Mouse (Mus musculus) liver, embryonic 14.5 days (tissue): ENCODE data around the gene Itgb1bp1.

Source experiments
- CTCF ChIP-seq: IDR thresholded peaks from 2 replicates; pipeline ENCODE4 v1.5.1; 2016; ENCODE audit warnings: antibody characterized with exemption, low read depth, control low read depth
- EP300 ChIP-seq: IDR thresholded peaks from 2 replicates; pipeline ENCODE4 v1.6.1; 2016; ENCODE audit warnings: antibody characterized with exemption, low read depth

DNA sequence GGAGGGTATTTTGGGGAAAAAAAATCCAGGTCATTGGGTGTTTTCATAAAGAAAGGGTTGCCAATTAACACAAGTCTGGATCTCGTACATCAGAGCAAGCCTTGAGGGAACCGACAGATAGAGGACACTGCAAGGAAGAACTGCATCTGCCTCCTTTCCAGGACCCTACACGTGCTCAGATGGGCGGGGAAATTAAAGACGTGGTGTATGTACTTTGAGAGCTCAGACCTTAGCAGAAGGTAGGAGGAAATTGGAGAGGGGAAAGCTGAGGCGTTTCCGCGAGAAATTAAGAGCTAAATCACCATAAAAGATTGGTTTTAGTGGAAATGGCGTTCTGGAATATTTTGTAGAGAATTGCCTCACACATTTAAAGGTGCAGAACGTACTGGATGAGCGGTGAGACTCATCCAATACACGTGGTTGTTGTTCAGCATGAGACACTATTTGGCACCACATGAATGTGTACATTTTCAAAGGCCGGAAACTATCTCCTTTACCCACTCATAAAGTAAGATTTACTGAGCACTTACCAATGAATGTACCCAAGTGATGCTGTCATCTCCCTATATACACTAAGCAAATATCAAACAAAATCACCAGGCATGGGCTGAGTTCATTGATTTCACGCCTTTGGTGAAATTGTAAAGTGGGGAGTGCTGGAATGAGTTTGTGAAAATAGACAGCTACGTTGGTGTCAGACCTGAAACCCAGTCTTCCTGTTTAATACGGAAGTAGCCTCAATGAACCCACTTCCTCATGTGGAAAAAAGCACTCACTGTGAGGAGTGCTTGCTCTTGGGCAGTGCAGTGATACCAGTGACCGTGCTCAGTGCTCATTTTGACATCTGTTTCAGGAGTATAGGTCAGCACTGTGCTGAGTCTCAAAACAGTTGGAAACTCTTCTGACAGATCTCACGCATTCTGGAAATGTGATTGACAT lies 897 bp upstream of the Itgb1bp1 start:
- no peak for TF ChIP-seq CTCF
- TF ChIP-seq EP300: no peak
